Mouse (Mus musculus) c-Kit-positive CD71-positive TER-119-negative erythroid progenitor cells, embryonic 14.5 days (primary cell): ENCODE data around the gene Mef2b.
"Not testable (repeated sequence)": the region's sequence is repeated elsewhere in the genome, so short reads cannot be mapped to it uniquely, and the experiment has no call there.

ENCODE experiments used
- DNase-seq: peaks from one replicate; pipeline ENCODE4 v3.0.0-alpha.2; 2013; ENCODE audit warnings: low read depth

Gene Mef2b

DNA sequence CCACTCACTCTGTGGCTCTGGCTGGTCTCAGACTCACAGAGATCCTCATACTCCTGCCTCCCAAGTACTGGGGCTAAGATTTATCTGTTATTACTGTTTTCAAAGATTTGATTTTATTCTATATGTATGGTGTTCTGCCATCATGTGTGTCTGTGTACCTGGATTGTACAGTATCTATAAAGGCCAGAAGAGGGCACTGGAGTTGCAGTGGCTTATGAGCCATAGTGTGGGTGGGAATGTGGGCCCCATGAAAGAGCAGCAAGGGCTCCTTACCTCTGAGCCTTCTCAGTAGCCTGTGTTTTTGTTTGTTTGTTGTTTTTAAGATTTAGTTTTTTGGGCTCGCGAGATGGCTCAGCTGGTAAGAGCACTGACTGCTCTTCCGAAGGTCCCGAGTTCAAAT, 39.6 kb downstream of the Mef2b start:
- DNase-seq: no peak

DNA sequence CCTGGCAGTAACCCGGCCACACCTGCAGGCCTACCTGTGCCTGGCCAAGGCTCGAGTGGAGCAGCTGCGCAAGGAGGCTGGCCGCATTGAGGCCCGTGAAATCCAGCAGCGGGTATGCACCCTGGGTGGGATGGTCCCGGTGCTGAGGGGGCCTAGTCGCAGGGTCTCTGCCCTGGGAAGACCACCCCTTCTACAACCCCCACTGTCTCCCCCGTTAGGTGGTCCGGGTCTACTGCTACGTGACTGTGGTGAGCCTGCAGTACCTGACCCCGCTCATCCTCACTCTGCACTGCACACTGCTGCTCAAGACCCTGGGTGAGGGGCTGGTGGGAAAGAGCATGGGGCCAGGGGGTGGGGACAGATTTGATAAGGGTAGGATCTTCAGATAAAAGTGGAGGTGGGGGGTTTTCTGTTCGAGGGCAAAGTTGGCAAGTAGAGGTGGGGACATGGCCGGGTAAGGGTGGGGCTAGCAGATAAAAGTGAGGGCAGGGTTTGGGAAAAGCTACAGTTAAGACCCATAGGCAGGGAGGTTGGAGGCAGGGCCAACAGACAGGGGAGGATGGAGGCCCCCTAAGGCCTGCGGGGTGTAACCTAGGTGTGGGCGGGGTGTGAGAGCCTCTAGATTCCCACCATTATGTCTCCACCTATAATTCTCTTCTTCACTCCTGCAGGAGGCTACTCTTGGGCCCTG, 41.8 kb downstream of the Mef2b start:
- peak; percentile 54 for DNase-seq

DNA sequence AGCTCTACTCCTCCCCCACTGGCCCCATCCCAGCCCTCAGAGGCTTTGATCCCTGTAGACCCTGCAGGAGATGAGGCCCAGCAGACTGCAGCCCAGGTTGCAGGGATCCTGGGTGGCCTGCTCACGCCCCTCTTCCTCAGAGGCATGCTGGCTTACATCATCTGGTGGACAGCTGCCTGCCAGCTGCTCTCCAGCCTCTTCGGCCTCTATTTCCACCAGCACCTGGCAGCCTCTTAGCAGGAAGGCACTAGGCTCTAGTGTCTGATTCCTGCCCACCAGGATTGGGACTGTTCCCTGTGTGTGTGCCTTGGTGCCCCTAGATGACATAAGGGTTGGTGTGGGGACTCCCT, 42.4 kb downstream of the Mef2b start:
- no peak for DNase-seq

DNA sequence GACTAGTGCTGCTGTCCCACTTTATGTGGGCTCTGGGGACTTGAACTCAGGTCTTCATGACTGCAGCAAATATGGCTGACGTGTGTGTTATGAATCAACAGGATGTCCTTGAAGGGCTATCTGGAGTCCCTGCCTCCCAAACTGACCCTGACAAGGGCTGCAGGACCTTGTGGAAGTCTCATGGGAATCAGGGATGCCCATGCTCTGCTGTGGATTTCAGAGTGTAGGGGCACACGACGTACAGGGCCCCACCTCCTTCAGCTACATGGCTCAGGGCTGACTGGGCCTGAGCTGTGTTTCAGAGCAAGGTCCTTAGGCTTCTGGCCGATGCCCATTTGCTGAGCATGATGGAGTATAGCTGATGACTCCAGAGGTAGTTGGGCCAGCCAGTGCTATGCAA, 43.7 kb downstream of the Mef2b start:
- DNase-seq: no peak

DNA sequence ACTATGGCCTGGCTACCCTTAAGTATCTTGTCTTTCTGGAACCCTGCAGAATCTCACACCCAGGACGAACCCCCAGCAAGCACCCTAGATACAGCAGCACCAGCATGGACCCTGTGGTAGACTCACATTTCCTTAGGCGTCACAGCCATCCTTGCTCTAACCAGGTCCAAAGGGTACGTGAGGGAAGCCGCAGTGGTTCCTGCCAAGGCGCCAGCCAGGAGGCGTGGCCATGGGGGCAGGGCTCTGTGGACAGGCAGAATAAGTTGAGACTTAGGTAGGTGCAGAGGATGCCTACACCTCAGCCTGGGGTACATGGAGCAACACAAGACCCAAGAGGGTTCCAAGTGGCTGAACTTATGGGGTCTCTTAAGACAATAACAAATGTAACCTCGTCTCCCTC, 49.2 kb downstream of the Mef2b start:
- DNase-seq: no peak

DNA sequence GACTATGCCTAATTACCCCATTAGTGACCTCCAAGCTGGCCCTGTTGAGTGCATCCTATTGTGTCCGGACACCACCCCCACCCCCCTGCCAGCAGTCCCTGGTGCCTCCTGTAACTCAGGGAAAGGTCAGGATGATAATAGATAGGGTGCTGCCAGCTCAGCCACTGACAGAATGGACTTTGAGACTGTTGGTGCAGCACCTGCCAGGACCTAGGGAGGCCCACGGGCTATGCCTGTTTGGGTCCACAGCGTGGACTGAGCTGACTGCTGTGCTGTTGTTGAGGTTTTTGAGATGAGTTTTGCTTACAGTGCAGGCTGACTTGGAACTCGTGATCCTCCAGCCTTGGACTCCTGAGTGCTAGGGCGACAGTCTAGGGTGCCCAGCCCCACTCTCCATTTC, 53.7 kb downstream of the Mef2b start:
- DNase-seq: no peak

DNA sequence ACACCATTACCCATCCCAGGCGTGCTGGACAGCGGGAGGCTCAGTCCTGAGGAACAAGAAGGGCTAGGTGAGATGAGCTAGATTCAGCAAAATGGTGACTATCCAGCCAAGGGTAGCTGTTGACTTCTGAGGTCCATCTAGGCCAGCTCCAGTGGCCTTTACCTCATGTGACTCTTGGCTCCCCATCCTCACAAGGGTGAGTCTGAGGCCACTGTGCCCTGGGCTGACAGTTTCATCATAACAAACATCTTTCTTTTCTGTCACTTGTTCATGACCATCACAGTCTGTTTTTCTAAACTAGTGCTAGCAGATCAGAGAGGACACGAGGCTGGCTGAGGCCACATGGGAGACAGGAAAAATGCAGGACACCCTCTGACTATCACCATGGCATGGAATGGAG, 54.7 kb downstream of the Mef2b start:
- no peak for DNase-seq

DNA sequence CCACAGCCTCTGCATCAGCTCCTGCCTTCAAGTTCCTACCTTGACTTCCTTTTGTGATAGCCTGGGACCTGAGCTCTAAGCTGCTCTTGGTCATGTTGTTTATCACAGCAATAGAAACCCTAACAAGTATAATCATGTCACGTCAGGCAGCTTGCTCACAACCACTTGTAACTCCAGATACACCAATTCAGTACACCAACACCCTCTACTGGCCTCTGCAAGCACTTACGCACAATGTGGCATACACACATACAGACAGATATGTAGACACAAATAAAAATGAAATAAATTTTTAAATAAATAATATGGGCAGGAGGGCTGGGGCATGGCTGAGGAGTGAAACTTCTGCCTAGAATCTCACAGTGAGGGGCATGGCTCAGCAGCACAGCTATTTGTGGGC, 56.3 kb downstream of the Mef2b start:
- DNase-seq: no peak

DNA sequence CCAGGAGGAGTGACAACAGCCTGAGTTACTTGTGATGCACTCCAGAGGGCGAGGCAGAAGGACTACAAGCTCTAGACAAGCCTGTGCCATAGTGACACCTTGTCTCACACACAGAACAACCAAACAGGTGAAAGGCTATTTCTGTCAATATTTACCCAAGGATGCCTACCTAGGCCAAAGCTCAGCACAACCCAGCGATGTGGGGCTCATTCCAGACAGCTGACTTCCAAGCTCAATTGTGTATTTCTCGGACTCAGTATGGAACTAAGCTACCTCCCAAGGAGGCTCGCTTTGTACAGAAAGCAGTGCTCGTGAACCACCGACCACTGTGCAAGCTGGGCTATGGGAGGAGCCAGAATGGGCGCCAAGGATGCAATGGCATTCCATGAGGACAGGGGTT, 58.1 kb downstream of the Mef2b start:
- no peak for DNase-seq

DNA sequence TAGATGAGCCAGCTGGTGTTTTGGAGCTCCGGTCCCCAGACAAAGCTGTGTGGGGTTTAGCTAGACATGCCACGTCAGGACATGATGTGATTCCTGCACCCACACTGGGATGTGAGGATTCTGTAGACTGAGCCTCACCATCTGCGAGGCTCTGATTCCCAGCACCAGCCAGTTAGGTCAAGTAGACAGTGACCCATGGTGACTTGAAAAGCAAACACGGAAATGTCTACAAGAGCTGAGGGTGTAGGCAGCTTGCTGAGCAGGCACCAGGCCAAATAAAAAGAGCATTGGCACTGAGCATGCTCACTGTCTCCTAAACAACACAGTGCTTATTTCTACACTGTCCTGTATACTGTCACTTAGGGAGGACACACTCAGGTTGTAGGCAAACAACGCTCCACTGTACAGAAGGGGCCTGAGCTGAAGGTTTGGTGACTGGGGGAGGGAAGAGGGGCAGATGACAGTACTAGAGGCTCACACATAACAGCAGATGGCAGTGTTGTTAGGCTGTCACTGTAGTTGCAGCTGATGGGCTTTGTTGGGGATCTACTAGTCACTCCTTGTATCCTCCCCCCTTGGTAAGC, 60.7 kb downstream of the Mef2b start:
- DNase-seq: peak; percentile 45

DNA sequence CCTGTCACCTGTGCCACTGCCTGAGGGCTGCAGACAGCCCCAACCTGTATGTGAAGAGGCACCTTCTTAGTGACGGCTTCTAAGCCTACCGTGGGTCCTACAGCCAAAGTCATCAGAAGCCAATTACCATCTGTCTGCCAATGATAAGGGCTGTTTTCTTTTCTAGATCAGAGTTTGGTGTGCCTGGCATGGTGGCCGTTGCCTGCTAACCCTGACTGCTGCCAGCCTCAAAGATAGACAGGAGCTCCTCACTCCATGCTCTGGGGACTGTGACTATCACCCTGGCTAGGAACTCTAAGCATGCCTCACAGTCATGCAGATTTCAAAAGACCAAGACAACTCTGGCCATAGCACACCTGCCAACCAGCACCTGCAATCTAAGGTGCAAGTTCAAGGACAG, 61.9 kb downstream of the Mef2b start:
- peak; percentile 76 for DNase-seq

DNA sequence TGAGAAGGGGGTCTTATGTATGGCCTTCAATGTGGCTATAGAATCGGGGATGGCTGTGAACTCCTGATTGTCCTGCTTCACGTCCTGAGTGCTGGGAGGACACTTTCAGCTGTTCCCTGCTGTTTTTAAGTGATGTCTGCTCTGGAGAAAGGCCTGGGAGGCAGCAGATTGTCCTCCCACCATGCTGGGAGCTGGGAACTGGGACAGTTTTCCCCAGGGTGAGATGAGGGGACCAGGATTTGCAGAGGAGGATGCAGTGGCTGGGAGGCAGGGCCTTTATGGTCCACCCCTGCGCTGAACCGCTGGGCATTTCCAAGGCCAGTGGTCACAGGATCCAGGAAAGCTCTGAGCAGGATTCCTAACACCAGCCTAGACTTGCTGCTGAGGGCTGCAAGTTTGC, 63.6 kb downstream of the Mef2b start:
- DNase-seq: no peak

DNA sequence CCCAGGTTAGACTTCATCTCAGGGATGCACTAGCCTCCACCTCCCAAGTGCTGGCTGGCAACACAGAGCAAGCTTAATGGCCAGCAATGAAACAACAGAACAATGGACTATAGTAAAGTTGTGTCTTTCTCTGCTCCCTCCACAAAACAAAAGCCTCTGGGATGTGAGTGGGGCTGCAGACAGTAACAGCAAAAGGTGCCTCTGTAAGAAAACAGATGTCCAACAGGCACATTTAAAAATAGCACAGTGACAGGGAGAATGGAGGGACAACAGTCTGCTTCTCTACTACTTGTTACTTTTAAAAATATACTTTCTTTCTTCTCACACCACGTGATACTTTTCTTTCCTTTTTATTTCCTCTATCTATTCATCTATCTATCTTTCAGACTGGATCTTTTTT, 65.2 kb downstream of the Mef2b start:
- DNase-seq: no peak

DNA sequence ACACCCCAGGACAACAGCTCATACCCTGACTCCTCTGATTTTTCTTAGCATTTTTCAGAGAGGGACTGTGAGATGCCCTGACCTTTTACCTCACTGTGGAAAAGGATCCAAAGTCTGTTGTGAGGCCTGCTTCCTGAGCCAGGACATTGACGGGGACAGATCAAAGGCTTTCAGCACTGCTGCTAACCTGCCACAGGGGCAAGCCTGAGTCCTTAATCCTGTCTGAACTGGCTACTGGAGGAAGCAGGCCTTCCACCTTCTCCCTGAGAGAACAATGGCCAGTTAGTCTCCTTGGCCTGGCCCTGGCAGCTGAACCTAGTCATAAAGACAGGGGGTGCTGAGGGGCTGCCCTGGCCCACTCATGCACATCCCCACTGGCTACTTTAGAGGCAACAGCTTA, 68.6 kb downstream of the Mef2b start:
- DNase-seq: no peak

DNA sequence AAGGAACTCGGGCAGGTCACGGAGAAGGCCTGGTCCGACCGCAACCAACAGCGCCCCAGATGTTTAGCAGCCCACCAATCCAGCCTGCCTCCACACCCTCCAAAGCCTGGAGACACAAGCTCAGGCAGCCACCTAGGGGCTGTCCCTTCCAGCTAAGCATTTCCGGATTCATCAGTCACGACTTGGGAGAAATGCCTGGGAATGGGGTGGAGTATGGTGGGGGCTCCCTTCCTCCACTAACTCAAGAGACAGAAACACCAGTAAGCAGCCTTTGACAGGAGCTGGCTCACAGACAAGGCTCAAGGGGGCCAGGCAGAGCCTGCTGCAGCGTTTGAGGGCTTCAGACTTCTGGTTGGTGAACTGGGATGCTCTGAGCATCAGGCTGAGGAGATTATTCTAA, 71.0 kb downstream of the Mef2b start:
- DNase-seq: no peak

DNA sequence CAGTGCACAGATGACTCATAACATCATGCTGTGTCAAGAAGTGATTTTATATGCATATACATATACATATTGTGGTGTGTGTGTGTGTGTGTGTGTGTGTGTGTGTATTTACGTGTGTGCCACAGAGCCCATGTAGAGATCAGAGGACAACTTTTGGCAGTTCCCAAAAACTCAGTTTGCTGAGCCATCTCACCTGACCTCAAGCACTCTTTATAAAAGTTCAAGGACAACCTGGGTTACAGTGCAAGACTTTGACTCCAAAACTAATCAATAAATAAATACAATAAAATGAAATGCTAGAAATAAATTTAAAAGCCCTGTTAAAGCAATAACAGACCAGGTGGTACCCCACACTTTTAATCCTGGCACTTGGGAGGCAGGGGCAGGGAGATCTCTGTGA, 71.8 kb downstream of the Mef2b start:
- DNase-seq: no peak

DNA sequence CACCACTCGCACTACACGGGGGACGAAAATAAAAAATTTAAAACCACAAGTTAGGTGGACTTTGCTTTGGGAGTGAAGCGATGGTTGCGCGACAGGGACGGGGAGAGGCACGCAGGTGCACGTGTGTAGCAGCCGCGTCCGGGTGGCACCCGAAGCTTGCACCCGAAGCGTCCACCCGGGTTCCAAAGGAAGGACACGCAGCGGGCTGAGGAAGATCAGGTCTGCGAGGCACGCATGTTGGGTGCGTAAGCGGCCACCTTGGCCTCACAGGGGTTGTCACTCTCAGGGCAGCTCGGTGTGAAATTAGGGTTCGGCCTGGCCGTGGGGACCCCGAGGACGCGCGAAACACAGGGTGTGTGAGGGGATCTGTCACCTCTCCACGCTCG, 72.2 kb downstream of the Mef2b start:
- no peak for DNase-seq

DNA sequence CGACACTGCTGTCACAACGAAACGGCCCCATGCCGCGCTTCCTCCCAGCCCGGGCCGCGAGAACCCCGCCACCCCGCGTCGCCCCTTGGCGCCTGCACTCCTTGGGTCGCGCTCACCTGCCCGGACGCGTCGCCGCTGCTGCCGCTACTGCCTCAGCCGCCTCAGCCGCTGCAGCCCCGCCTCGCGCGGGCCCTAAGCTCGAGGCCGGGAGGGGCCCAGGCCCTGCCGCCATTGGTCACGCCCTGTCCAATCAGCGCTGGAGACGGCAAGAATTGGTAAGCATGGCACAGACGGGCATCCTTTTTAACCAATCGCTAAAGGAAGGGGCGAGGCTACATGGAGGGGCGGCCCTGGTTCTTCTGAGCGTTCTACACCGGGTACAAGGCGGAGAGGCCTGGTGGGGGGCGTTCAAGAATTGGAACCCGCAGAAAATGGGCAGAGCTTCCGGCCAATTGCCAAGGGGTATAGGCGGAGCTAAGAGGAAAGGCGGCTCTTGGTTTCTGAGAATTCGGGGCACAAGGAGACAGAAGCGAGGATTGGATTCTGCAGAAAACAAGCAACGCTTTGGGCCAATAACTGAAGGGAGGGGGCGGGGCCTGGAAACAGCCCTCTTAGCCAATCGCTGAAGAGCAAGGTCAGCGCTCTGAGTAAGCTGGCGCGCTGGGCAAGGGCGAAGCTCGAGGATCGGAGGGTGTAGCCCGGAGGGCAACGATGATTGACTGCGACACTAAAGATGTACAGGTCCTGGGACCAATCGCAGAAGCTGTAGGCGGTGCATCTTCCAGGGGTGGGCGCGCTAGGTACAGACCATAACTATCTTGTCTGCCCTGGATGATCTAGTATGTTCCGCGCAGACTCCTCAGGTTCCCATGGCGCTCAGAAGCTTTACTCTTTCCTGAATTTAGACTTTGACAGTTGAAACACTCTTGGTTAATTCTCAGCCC, 72.9 kb downstream of the Mef2b start, which contains the start of gene Slc25a42:
Slc25a42 (minus strand) TSS at position 194 of the 944 bp plus-strand sequence.
- peak; percentile 99 for DNase-seq

DNA sequence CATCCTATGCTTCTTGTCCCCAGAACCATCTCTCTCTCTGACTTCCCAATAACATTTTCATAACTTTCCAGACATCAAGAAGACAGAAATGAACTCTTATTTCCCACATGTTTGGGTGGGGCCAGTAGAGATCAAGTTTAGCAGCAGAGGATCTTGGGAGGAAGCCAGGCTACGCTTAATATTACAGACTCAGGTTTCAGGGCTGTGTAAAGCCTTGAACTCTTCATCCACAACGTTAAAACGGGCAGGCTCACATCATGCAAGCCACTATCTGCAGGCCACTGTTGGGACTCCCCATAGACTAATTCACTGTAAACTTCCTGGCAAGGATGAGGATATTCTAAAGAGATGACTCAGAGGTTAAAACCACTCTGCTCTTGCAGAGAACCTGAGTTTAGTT, 74.9 kb downstream of the Mef2b start:
- DNase-seq: no peak

DNA sequence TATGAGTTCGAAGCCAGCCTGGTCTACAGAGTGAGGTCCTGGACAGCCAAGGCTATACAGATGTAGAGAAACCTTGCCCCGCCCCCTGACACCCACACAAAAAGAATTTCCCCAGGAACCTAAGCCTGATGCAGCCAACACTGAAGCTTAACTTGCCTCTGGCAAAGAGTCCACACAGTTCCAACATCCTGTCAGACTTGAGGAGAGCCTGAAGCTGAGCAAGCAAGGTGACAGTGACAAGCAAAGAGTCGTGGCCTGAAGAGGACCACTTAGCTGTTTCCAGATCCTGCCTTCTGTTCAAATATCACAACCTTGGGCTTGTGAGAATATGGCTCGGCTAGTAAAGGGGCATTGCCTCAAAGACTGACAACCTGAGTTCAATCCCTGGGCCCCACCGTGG, 75.6 kb downstream of the Mef2b start:
- DNase-seq: no peak

DNA sequence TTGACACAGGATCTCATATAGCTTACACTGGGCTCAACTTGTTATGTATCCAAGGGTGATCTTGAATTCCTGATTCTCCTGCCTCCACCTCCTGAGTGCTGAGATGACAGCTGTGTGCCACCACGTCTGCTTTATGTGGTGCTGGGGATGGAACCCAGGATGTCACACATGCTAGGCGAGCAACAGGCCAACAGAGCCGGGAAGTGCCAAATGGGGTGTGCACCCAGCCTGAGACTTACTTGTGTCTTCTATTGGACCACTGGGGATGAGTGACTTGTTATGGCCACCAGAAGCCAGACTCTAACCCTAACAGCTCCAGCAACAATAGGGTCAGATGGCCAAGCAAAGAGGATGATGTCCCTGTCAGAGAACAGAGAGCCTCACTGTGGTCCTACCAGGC, 76.7 kb downstream of the Mef2b start:
- not testable (repeated sequence) for DNase-seq

DNA sequence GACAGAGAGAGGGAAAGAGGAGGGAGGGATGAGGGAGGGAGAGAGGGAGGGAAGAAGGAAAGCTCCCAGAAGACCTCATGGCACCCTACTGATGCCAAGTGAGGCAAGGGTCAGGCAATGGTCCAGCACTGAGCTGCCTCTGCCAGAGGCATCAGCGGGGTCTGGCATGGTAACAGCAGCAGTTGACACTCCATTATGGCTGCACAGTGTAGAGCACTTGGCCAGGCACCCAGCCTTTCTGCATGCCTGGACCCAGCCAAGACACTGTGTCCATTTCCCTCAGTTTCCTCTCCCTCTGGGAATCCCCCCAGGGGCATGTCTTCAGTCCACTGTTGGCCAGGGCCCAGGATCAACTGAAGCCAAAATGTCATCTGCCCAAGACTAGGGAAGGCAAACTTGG, 77.1 kb downstream of the Mef2b start:
- DNase-seq: no peak
